Mouse (Mus musculus): Measurements from ENCODE around the gene F2rl3.

The F2rl3 gene

GRCm38 (mm10) chr8:72761322-72762051 lies at the start of gene F2rl3:
Gene F2rl3 (plus strand): TSS chr8:72761880.
- DNase-seq = peak in 1 of 2 experiments; percentile 3

- DNase-seq = no peak
Observed at GRCm38 (mm10) chr8:72712569-72712968, 49.1 kb upstream of the F2rl3 start.

GRCm38 (mm10) chr8:72716594-72716993 lies 45.1 kb upstream of the F2rl3 start:
- DNase-seq = no peak

GRCm38 (mm10) chr8:72720541-72720940 lies 41.1 kb upstream of the F2rl3 start:
- DNase-seq = no peak

GRCm38 (mm10) chr8:72722769-72723650 lies 38.7 kb upstream of the F2rl3 start, which contains the start of gene Sin3b:
Gene Sin3b (plus strand): TSS chr8:72723285.
- DNase-seq = peak; percentile 94 to 96

GRCm38 (mm10) chr8:72723651-72724001 lies 38.1 kb upstream of the F2rl3 start:
- DNase-seq = peak in 1 of 2 experiments; percentile 34

GRCm38 (mm10) chr8:72728636-72729035 lies 33.0 kb upstream of the F2rl3 start:
- DNase-seq = no peak

- no peak for DNase-seq
Observed at GRCm38 (mm10) chr8:72735001-72735400, 26.7 kb upstream of the F2rl3 start.

GRCm38 (mm10) chr8:72736868-72737267 lies 24.8 kb upstream of the F2rl3 start:
- no peak for DNase-seq

- DNase-seq = peak; percentile 54 to 70
Observed at GRCm38 (mm10) chr8:72746061-72746460, 15.6 kb upstream of the F2rl3 start.

GRCm38 (mm10) chr8:72749846-72750245 lies 11.8 kb upstream of the F2rl3 start:
- no peak for DNase-seq

GRCm38 (mm10) chr8:72750266-72750665 lies 11.4 kb upstream of the F2rl3 start:
- peak in 1 of 2 experiments; percentile 1 for DNase-seq

GRCm38 (mm10) chr8:72751126-72751525 lies 10.6 kb upstream of the F2rl3 start:
- peak in 1 of 2 experiments; percentile 2 for DNase-seq

- peak in 1 of 2 experiments; percentile 2 for DNase-seq
Observed at GRCm38 (mm10) chr8:72752289-72752688, 9.4 kb upstream of the F2rl3 start.

GRCm38 (mm10) chr8:72753165-72753564 lies 8.5 kb upstream of the F2rl3 start:
- DNase-seq = peak in 1 of 2 experiments; percentile 2

GRCm38 (mm10) chr8:72753781-72754180 lies 7.9 kb upstream of the F2rl3 start:
- peak in 1 of 2 experiments; percentile 1 for DNase-seq

GRCm38 (mm10) chr8:72756031-72756430 lies 5.6 kb upstream of the F2rl3 start:
- DNase-seq = peak in 1 of 2 experiments; percentile 1

GRCm38 (mm10) chr8:72756771-72757390 lies 4.8 kb upstream of the F2rl3 start:
- peak in 1 of 2 experiments; percentile 2 for DNase-seq

- DNase-seq = peak in 1 of 2 experiments; percentile 2
Observed at GRCm38 (mm10) chr8:72757426-72758195, 4.1 kb upstream of the F2rl3 start.

- peak in 1 of 2 experiments; percentile 1 for DNase-seq
Observed at GRCm38 (mm10) chr8:72758310-72758709, 3.4 kb upstream of the F2rl3 start.

- DNase-seq = peak in 1 of 2 experiments; percentile 2
Observed at GRCm38 (mm10) chr8:72760216-72760615, 1.5 kb upstream of the F2rl3 start.

- no peak for DNase-seq
Observed at GRCm38 (mm10) chr8:72762306-72762705, 626 bp downstream of the F2rl3 start.

All from cerebellum, postnatal 25 days (tissue).